Mouse (Mus musculus): ENCODE measurements around the gene Vwa3b. TPM values are rescaled to one million over a fixed set of nuclear protein-coding genes. Genes with fewer than 3 reads are reported as not detected.
A peak's percentile ranks its signal among the peaks of the same experiment; 100 is the strongest.

Gene Vwa3b
- polyA plus RNA-seq, 1 experiment from 2014 or later: 0.28 TPM

DNA sequence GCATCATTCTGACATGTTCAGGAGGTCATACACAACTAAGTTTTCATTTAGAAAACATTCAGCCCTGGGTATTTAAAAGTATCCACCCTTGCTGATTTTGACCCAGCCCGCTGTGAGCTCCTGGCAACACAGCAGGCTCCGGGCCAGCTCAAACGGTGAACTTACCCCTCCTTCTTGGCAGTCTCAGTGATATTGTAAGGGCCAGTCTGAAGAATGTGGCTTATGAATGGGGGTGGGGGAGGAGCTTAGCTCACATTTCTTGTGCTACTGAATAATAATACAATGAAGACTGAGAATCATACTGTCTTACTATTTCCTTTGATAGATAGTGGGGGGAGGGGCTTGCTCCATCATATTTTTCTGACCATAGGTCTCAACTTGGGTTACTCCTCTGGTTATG, 78.8 kb downstream of the Vwa3b start:
- 0 out of 2 replicates have a peak, but pooled peaks have one; percentile 17 for ATAC-seq
- 24% methylated on average over 3 of the region's 3 CpGs for WGBS
- Histone ChIP-seq H3K9ac (replicated peaks) (no peak overlapping the region), H3K27me3 (no peaks in the 10 kb centered on the region), H3K4me1 (replicated peaks) (peaks cover 20% of the 10 kb centered on the region), H3K9me3 (no peaks in the 10 kb centered on the region), H3K4me3 (replicated peaks) (no peak overlapping the region), H3K27ac (no peak overlapping the region), H3K36me3 (no peaks in the 10 kb centered on the region), H3K4me2 (replicated peaks) (no peak overlapping the region)

GRCm38 (mm10) chr1:37113781-37114180, 87.4 kb downstream of the Vwa3b start:
- 69% methylated on average over 6 of the region's 6 CpGs for WGBS
- no peaks in the 10 kb centered on the region for H3K9me3 ChIP-seq
- no peak for ATAC-seq
- H3K36me3 ChIP-seq: no peaks in the 10 kb centered on the region
- H3K27me3 ChIP-seq: no peaks in the 10 kb centered on the region
- H3K4me1 ChIP-seq (replicated peaks): peaks cover 18% of the 10 kb centered on the region
- no peak overlapping the region for H3K4me2 ChIP-seq (replicated peaks)
- H3K4me3 ChIP-seq (replicated peaks): no peak overlapping the region
- H3K27ac ChIP-seq: no peak overlapping the region; the same call in 1 of the 2 replicates
- no peak overlapping the region for H3K9ac ChIP-seq (replicated peaks)

DNA sequence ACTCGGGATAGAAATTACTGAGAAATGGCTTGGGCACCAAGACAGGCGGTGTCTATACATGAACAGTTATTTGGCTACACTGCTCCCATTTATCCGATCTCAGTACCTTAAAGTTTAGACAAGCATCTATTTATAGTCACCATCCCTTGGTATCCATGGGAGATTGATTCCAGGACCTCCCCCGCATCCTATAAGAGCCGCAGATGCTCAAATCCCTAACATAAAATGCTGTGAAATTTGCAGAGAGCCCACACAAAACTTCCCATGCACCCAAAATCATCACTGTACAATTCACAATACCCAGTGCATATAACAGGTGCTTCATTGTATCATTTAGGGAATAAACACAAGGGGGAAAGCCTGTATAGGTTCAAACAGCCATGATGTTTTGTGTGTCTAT, 89.5 kb downstream of the Vwa3b start:
- Histone ChIP-seq H3K27me3 (no peaks in the 10 kb centered on the region), H3K36me3 (no peaks in the 10 kb centered on the region), H3K4me1 (replicated peaks) (peaks cover 7% of the 10 kb centered on the region), H3K9me3 (no peaks in the 10 kb centered on the region), H3K9ac (replicated peaks) (no peak overlapping the region), H3K27ac (no peak overlapping the region), H3K4me2 (replicated peaks) (no peak overlapping the region), H3K4me3 (replicated peaks) (no peak overlapping the region)
- 96% methylated on average over 5 of the region's 5 CpGs for WGBS
- ATAC-seq: no peak

- Histone ChIP-seq H3K4me3 (replicated peaks) (no peak overlapping the region), H3K27me3 (no peaks in the 10 kb centered on the region), H3K36me3 (no peaks in the 10 kb centered on the region), H3K4me2 (replicated peaks) (no peak overlapping the region), H3K9ac (replicated peaks) (no peak overlapping the region), H3K9me3 (no peaks in the 10 kb centered on the region), H3K27ac (no peak overlapping the region), H3K4me1 (replicated peaks) (peaks cover 11% of the 10 kb centered on the region)
- no peak for ATAC-seq
- WGBS: 92% methylated on average over 9 of the region's 9 CpGs
Observed at GRCm38 (mm10) chr1:37116574-37116973, 90.2 kb downstream of the Vwa3b start.

- 90% methylated on average over 5 of the region's 5 CpGs for WGBS
- H3K4me3 ChIP-seq (replicated peaks): no peak overlapping the region
- H3K9me3 ChIP-seq: no peaks in the 10 kb centered on the region
- no peak overlapping the region for H3K27ac ChIP-seq
- no peak overlapping the region for H3K9ac ChIP-seq (replicated peaks)
- H3K4me1 ChIP-seq (replicated peaks): peaks cover 20% of the 10 kb centered on the region
- no peak for ATAC-seq
- no peaks in the 10 kb centered on the region for H3K27me3 ChIP-seq
- H3K36me3 ChIP-seq: no peaks in the 10 kb centered on the region
- no peak overlapping the region for H3K4me2 ChIP-seq (replicated peaks)
Observed at GRCm38 (mm10) chr1:37117964-37118363, 91.6 kb downstream of the Vwa3b start.

- Histone ChIP-seq H3K9ac (replicated peaks) (no peak overlapping the region), H3K27ac (peak overlapping the region; percentile 84), H3K9me3 (no peaks in the 10 kb centered on the region), H3K4me1 (replicated peaks) (peaks cover 24% of the 10 kb centered on the region), H3K36me3 (no peaks in the 10 kb centered on the region), H3K27me3 (no peaks in the 10 kb centered on the region), H3K4me3 (replicated peaks) (no peak overlapping the region), H3K4me2 (replicated peaks) (no peak overlapping the region)
- WGBS: 28% methylated on average over 4 of the region's 4 CpGs
- peak; percentile 93 for ATAC-seq
Observed at GRCm38 (mm10) chr1:37122306-37122705, 95.9 kb downstream of the Vwa3b start.

DNA sequence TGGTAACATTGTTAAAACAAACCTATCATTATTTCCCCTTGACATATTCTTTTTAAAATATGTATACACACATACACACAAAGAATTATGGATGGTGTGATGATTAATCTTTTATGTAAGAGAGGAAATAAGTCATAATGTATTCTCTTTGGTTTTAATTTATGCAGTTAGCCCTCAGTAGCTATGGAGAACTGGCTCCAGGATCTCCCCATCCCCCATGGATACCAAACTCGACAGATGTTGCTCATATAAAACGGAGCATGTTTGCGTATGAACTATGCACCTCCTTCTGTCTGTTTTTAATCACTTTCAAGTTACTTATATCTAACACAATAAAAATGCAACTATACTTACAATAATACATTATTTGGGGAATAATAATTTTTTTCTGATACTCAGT, 96.4 kb downstream of the Vwa3b start:
- no peak overlapping the region for H3K4me3 ChIP-seq (replicated peaks)
- H3K27ac ChIP-seq: no peak overlapping the region
- H3K9ac ChIP-seq (replicated peaks): no peak overlapping the region
- peak; percentile 74 for ATAC-seq
- H3K36me3 ChIP-seq: no peaks in the 10 kb centered on the region
- no peaks in the 10 kb centered on the region for H3K9me3 ChIP-seq
- H3K27me3 ChIP-seq: no peaks in the 10 kb centered on the region
- H3K4me2 ChIP-seq (replicated peaks): no peak overlapping the region
- peaks cover 24% of the 10 kb centered on the region for H3K4me1 ChIP-seq (replicated peaks)
- WGBS: 17% methylated on average over 3 of the region's 3 CpGs

DNA sequence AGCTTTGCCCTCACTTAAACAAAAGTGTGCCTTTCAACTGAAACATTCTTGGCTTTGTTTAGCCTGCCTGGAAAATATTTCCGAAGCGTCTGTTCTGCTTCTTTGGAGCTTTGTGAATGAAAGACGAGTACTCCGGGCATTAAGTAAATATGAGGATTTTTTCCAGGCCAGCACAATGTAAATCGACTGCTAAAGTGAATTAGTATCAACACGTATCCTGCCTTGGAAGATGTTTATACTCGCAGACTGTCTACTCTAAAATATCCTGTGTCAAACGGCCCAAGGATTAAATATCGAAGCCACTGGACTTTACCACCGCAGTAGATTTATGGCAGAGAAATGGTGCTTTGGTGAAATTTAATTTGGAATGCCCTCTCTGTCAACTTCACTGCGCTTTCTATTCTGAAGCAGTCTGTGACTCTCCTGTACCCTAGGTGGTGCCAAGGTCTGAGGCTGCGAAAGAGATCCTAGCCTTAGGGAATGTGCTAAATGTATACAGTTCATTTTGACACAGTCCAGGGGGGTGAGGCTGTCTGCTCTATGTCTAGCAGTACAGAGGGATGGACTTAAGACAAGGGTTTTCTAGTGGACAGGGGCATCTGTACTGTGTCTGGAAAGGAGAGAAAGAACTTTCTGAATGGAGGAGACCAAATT, 98.4 kb downstream of the Vwa3b start:
- Histone ChIP-seq H3K36me3 (no peaks in the 10 kb centered on the region), H3K9ac (replicated peaks) (no peak overlapping the region), H3K9me3 (no peaks in the 10 kb centered on the region), H3K4me3 (replicated peaks) (no peak overlapping the region), H3K4me2 (replicated peaks) (no peak overlapping the region), H3K27me3 (no peaks in the 10 kb centered on the region), H3K27ac (no peak overlapping the region), H3K4me1 (replicated peaks) (peaks cover 24% of the 10 kb centered on the region)
- WGBS: 76% methylated on average over 12 of the region's 12 CpGs
- no peak for ATAC-seq

- WGBS: 82% methylated on average over 8 of the region's 8 CpGs
- no peak overlapping the region for H3K4me3 ChIP-seq (replicated peaks)
Observed at GRCm38 (mm10) chr1:37130012-37130570, 103.7 kb downstream of the Vwa3b start.

DNA sequence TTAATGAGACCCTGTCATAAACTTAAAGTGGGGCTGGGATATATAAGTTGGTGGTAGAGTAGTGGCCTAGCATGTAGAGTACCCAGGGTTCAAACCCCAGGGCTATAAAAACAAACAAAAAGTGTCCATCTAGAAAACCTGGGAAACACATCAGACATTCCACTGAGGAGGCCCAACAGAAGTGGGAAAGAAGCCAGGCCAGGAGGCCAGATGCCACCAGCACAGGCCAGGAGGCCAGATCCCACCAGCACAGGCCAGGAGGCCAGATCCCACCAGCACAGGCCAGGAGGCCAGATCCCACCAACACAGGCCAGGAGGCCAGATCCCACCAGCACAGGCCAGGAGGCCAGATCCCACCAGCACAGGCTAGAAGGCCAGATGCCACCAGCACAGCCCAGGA, 104.8 kb downstream of the Vwa3b start:
- no peak for ATAC-seq
- no peak overlapping the region for H3K4me2 ChIP-seq (replicated peaks)
- no peaks in the 10 kb centered on the region for H3K36me3 ChIP-seq
- H3K9ac ChIP-seq (replicated peaks): no peak overlapping the region
- no peak overlapping the region for H3K4me3 ChIP-seq (replicated peaks)
- no peaks in the 10 kb centered on the region for H3K9me3 ChIP-seq
- H3K27me3 ChIP-seq: no peaks in the 10 kb centered on the region
- H3K27ac ChIP-seq: no peak overlapping the region
- no peaks in the 10 kb centered on the region for H3K4me1 ChIP-seq (replicated peaks)

More at GRCm38 (mm10) chr1:37130012-37130570, 103.7 kb downstream of the Vwa3b start:
- Histone ChIP-seq H3K36me3 (no peaks in the 10 kb centered on the region), H3K9ac (replicated peaks) (no peak overlapping the region), H3K4me1 (replicated peaks) (peaks cover 3% of the 10 kb centered on the region; the same call in 1 of the 2 replicates), H3K9me3 (no peaks in the 10 kb centered on the region), H3K27ac (no peak overlapping the region), H3K4me2 (replicated peaks) (no peak overlapping the region), H3K27me3 (no peaks in the 10 kb centered on the region)
- no peak for ATAC-seq

DNA sequence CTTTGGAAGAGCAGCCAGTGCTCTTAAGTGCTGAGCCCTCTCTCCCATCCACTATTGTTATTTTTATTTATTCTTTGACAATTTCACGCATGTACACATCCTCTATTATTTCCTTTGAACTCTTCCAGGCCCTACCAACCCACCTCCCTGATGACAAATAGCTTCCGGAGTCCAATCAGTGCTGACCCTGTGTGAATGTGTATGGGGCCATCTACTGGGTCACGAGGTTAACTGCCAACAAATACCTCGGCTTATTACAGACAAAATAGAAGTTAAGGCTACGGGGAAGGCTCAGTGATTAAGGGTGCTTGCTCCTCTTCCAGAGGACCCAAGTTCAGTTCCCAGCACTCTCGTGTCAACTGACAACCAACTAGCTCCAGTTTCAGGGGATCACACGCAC, 106.0 kb downstream of the Vwa3b start:
- Histone ChIP-seq H3K4me3 (replicated peaks) (no peak overlapping the region), H3K36me3 (no peaks in the 10 kb centered on the region), H3K4me2 (replicated peaks) (no peak overlapping the region), H3K27ac (no peak overlapping the region), H3K4me1 (replicated peaks) (no peaks in the 10 kb centered on the region), H3K27me3 (no peaks in the 10 kb centered on the region), H3K9ac (replicated peaks) (no peak overlapping the region), H3K9me3 (no peaks in the 10 kb centered on the region)
- WGBS: 68% methylated on average over 7 of the region's 7 CpGs
- ATAC-seq: no peak

- H3K4me3 ChIP-seq (replicated peaks): no peak overlapping the region
- H3K9me3 ChIP-seq: no peaks in the 10 kb centered on the region
- no peaks in the 10 kb centered on the region for H3K4me1 ChIP-seq (replicated peaks)
- H3K36me3 ChIP-seq: no peaks in the 10 kb centered on the region
- H3K4me2 ChIP-seq (replicated peaks): no peak overlapping the region
- H3K9ac ChIP-seq (replicated peaks): no peak overlapping the region
- no peak overlapping the region for H3K27ac ChIP-seq
- WGBS: 93% methylated on average over 4 of the region's 4 CpGs
- H3K27me3 ChIP-seq: no peaks in the 10 kb centered on the region
- no peak for ATAC-seq
Observed at GRCm38 (mm10) chr1:37145966-37146365, 119.6 kb downstream of the Vwa3b start.

DNA sequence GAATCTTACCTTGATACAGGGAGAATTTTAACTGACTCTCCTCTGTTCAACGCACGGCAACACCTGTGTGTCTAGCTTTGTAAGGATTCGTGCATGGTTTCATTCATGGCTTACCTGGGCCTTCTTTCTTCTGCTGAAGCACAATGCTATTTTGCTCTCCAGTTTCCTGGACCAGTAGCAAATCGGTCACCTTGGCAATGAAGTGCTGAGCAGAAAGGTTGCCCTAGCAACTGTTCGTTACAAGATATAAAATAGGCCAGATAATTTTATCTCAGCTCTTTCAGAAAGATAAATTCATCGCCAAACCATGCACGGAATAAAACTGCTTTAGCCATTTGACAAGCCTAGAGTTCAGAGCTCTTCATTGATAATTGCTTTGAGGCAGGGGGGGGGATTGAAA, 123.5 kb downstream of the Vwa3b start:
- H3K27ac ChIP-seq: no peak overlapping the region
- no peaks in the 10 kb centered on the region for H3K36me3 ChIP-seq
- no peak overlapping the region for H3K4me2 ChIP-seq (replicated peaks)
- no peaks in the 10 kb centered on the region for H3K27me3 ChIP-seq
- 90% methylated on average over 7 of the region's 7 CpGs for WGBS
- ATAC-seq: no peak
- H3K9ac ChIP-seq (replicated peaks): no peak overlapping the region
- no peak overlapping the region for H3K4me3 ChIP-seq (replicated peaks)
- H3K9me3 ChIP-seq: no peaks in the 10 kb centered on the region
- no peaks in the 10 kb centered on the region for H3K4me1 ChIP-seq (replicated peaks)

Measured in midbrain, embryonic 13.5 days (tissue).